Mouse (Mus musculus): ENCODE data around the gene Cldnd1. TPM values are rescaled to one million over a fixed set of nuclear protein-coding genes. Genes with fewer than 3 reads are reported as not detected.

Cldnd1 gene
- polyA plus RNA-seq, 1 experiment from 2014 or later: 151 TPM

- no peak within 1 kb of the TSS for H3K27ac ChIP-seq (replicated peaks; ENCODE audit: low read depth, low read length)
- H3K9ac ChIP-seq (replicated peaks; ENCODE audit: low read length): no peak within 1 kb of the TSS
- DNase-seq (no peak), ATAC-seq (ENCODE audit: low FRiP score, low TSS enrichment) (no peak)
- no peak within 1 kb of the TSS for H3K4me2 ChIP-seq (ENCODE audit: low read length)
- H3K4me1 ChIP-seq (ENCODE audit: control insufficient read depth, insufficient read depth, low read length): no peaks in the 10 kb centered on the region
- H3K27me3 ChIP-seq (ENCODE audit: control insufficient read depth, insufficient read depth, low read length): no peaks in the 10 kb centered on the region
- H3K36me3 ChIP-seq (ENCODE audit: control insufficient read depth, insufficient read depth, low read length): no peaks in the 10 kb centered on the region
- H3K9me3 ChIP-seq (ENCODE audit: control insufficient read depth, low read length): no peaks in the 10 kb centered on the region
- 94% methylated on average over 7 of the region's 7 CpGs for WGBS
- H3K4me3 ChIP-seq (replicated peaks; ENCODE audit: low read depth, low read length): no peak within 1 kb of the TSS
Observed at GRCm38 (mm10) chr16:58718666-58719120, 9.0 kb upstream of the Cldnd1 start, which contains the start of gene Gpr15. Gene Gpr15 (minus strand): TSS chr16:58719070.

- ATAC-seq (ENCODE audit: low FRiP score, low TSS enrichment): no peak
- Histone ChIP-seq H3K4me3 (replicated peaks; ENCODE audit: low read depth, low read length) (no peak overlapping the region), H3K4me1 (ENCODE audit: control insufficient read depth, insufficient read depth, low read length) (no peaks in the 10 kb centered on the region), H3K9me3 (ENCODE audit: control insufficient read depth, low read length) (no peaks in the 10 kb centered on the region), H3K27me3 (ENCODE audit: control insufficient read depth, insufficient read depth, low read length) (no peaks in the 10 kb centered on the region), H3K9ac (replicated peaks; ENCODE audit: low read length) (no peak overlapping the region), H3K4me2 (ENCODE audit: low read length) (no peak overlapping the region), H3K27ac (replicated peaks; ENCODE audit: low read depth, low read length) (no peak overlapping the region), H3K36me3 (ENCODE audit: control insufficient read depth, insufficient read depth, low read length) (no peaks in the 10 kb centered on the region)
- no peak for DNase-seq
- 92% methylated on average over 2 of the region's 2 CpGs for WGBS
Observed at GRCm38 (mm10) chr16:58722292-58722691, 5.4 kb upstream of the Cldnd1 start.

GRCm38 (mm10) chr16:58726680-58727476, 832 bp upstream of the Cldnd1 start:
- no peak for DNase-seq

DNA sequence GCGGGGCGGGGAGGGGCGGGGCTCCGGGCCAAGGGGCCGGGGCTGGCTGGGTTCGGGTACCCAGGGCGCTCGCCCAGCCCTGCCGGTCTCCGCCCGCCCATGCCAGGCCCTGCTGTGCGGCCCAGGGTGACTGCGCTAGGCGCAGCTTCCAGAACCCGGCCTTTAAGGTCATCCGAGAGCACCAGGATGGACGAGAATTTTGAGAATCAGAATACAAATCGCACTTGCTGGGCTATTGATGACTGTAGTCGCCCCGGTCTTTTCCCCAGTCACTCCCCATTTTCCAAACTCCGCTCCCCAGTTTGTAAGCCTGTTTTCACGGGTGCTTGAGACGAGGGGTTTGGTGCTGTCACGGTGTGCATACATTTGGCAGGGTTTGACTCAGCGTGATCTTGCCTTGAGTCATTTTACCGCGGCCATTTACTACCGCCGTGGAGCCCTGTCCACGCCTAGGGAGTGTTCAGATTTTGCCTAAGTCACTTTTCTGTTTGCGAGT, 514 bp downstream of the Cldnd1 start:
- H3K27me3 ChIP-seq (ENCODE audit: control insufficient read depth, insufficient read depth, low read length): no peaks in the 10 kb centered on the region
- peaks cover 6% of the 10 kb centered on the region; the same call in 1 of the 2 replicates for H3K4me1 ChIP-seq (ENCODE audit: control insufficient read depth, insufficient read depth, low read length)
- WGBS: under 1% methylated on average over 30 of the region's 31 CpGs
- ATAC-seq (ENCODE audit: low FRiP score, low TSS enrichment): peak; percentile 92
- peaks cover 31% of the 10 kb centered on the region for H3K36me3 ChIP-seq (ENCODE audit: control insufficient read depth, insufficient read depth, low read length)
- DNase-seq: peak; percentile 59
- peak overlapping the region; percentile 80 for H3K9ac ChIP-seq (replicated peaks; ENCODE audit: low read length)
- H3K4me3 ChIP-seq (replicated peaks; ENCODE audit: low read depth, low read length): peak overlapping the region; percentile 81
- H3K27ac ChIP-seq (replicated peaks; ENCODE audit: low read depth, low read length): peak overlapping the region; percentile 86
- peak overlapping the region; percentile 71 for H3K4me2 ChIP-seq (ENCODE audit: low read length)
- no peaks in the 10 kb centered on the region for H3K9me3 ChIP-seq (ENCODE audit: control insufficient read depth, low read length)

More at GRCm38 (mm10) chr16:58726680-58727476, 832 bp upstream of the Cldnd1 start:
- Histone ChIP-seq H3K27me3 (ENCODE audit: control insufficient read depth, insufficient read depth, low read length) (no peaks in the 10 kb centered on the region), H3K27ac (replicated peaks; ENCODE audit: low read depth, low read length) (no peak overlapping the region), H3K4me1 (ENCODE audit: control insufficient read depth, insufficient read depth, low read length) (peaks cover 6% of the 10 kb centered on the region; the same call in 1 of the 2 replicates), H3K4me2 (ENCODE audit: low read length) (peak overlapping the region; percentile 41; the same call in 1 of the 2 replicates), H3K4me3 (replicated peaks; ENCODE audit: low read depth, low read length) (no peak overlapping the region), H3K9me3 (ENCODE audit: control insufficient read depth, low read length) (no peaks in the 10 kb centered on the region), H3K9ac (replicated peaks; ENCODE audit: low read length) (no peak overlapping the region), H3K36me3 (ENCODE audit: control insufficient read depth, insufficient read depth, low read length) (peaks cover 18% of the 10 kb centered on the region)
- WGBS: 81% methylated on average over 11 of the region's 11 CpGs
- ATAC-seq (ENCODE audit: low FRiP score, low TSS enrichment): no peak

DNA sequence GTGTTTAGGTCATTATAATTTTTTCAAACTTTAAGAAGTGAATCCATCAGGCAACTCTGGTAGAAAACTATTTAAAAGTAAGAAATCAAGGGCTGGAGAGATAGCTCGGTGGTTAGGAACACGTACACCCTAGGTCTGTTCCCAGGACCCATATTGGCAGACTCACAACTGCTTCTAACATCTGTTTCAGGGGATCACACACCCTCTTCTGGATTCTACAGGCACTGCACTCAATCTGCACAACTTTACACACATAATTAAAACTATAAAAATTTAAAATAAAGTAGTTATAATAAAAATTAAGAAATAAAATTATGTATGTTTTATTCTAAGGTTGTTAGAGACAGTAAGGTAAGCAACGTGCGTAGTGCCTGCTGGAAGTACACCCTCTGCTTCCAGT, 10.5 kb downstream of the Cldnd1 start:
- H3K27me3 ChIP-seq (ENCODE audit: control insufficient read depth, insufficient read depth, low read length): no peaks in the 10 kb centered on the region
- 81% methylated on average over 4 of the region's 4 CpGs for WGBS
- no peaks in the 10 kb centered on the region for H3K4me1 ChIP-seq (ENCODE audit: control insufficient read depth, insufficient read depth, low read length)
- no peak overlapping the region for H3K4me3 ChIP-seq (replicated peaks; ENCODE audit: low read depth, low read length)
- no peak overlapping the region for H3K27ac ChIP-seq (replicated peaks; ENCODE audit: low read depth, low read length)
- no peaks in the 10 kb centered on the region for H3K9me3 ChIP-seq (ENCODE audit: control insufficient read depth, low read length)
- no peak for ATAC-seq (ENCODE audit: low FRiP score, low TSS enrichment)
- no peak for DNase-seq
- H3K36me3 ChIP-seq (ENCODE audit: control insufficient read depth, insufficient read depth, low read length): peaks cover 11% of the 10 kb centered on the region
- no peak overlapping the region for H3K9ac ChIP-seq (replicated peaks; ENCODE audit: low read length)
- no peak overlapping the region for H3K4me2 ChIP-seq (ENCODE audit: low read length)

GRCm38 (mm10) chr16:58738800-58739199, 11.1 kb downstream of the Cldnd1 start:
- Histone ChIP-seq H3K27me3 (ENCODE audit: control insufficient read depth, insufficient read depth, low read length) (no peaks in the 10 kb centered on the region), H3K4me2 (ENCODE audit: low read length) (no peak overlapping the region), H3K36me3 (ENCODE audit: control insufficient read depth, insufficient read depth, low read length) (peaks cover 6% of the 10 kb centered on the region), H3K9me3 (ENCODE audit: control insufficient read depth, low read length) (no peaks in the 10 kb centered on the region), H3K4me3 (replicated peaks; ENCODE audit: low read depth, low read length) (no peak overlapping the region), H3K27ac (replicated peaks; ENCODE audit: low read depth, low read length) (no peak overlapping the region), H3K4me1 (ENCODE audit: control insufficient read depth, insufficient read depth, low read length) (no peaks in the 10 kb centered on the region), H3K9ac (replicated peaks; ENCODE audit: low read length) (no peak overlapping the region)
- DNase-seq: no peak
- no peak for ATAC-seq (ENCODE audit: low FRiP score, low TSS enrichment)
- WGBS: 94% methylated on average over 1 of the region's 1 CpGs

GRCm38 (mm10) chr16:58740751-58741150, 13.0 kb downstream of the Cldnd1 start:
- no peaks in the 10 kb centered on the region for H3K27me3 ChIP-seq (ENCODE audit: control insufficient read depth, insufficient read depth, low read length)
- H3K9ac ChIP-seq (replicated peaks; ENCODE audit: low read length): no peak overlapping the region
- H3K27ac ChIP-seq (replicated peaks; ENCODE audit: low read depth, low read length): no peak overlapping the region
- ATAC-seq (ENCODE audit: low FRiP score, low TSS enrichment): no peak
- no peak overlapping the region for H3K4me3 ChIP-seq (replicated peaks; ENCODE audit: low read depth, low read length)
- WGBS: 90% methylated on average over 5 of the region's 5 CpGs
- no peak overlapping the region for H3K4me2 ChIP-seq (ENCODE audit: low read length)
- H3K4me1 ChIP-seq (ENCODE audit: control insufficient read depth, insufficient read depth, low read length): no peaks in the 10 kb centered on the region
- H3K9me3 ChIP-seq (ENCODE audit: control insufficient read depth, low read length): no peaks in the 10 kb centered on the region
- DNase-seq: no peak
- no peaks in the 10 kb centered on the region for H3K36me3 ChIP-seq (ENCODE audit: control insufficient read depth, insufficient read depth, low read length)

DNA sequence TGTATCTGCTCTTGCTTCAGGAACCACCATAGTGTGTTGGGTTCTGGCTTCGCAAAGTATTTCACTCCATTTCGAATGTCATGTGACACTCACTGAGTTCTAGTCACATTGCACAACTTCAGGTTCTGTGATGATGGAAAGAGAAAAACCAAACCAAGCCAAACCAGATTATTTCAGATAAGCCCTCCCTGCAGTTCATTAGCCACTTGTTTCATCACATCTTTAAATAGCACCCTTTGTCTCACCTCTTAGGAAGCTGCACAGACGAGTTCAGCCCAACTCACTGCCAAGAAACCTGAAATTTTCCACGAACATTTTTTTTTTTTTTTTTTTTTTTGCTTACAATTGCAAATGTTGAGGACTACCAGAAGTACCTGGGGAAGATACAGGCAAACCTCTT, 19.0 kb downstream of the Cldnd1 start:
- Histone ChIP-seq H3K36me3 (ENCODE audit: control insufficient read depth, insufficient read depth, low read length) (no peaks in the 10 kb centered on the region), H3K4me2 (ENCODE audit: low read length) (no peak overlapping the region), H3K4me1 (ENCODE audit: control insufficient read depth, insufficient read depth, low read length) (no peaks in the 10 kb centered on the region), H3K4me3 (replicated peaks; ENCODE audit: low read depth, low read length) (no peak overlapping the region), H3K27me3 (ENCODE audit: control insufficient read depth, insufficient read depth, low read length) (no peaks in the 10 kb centered on the region), H3K27ac (replicated peaks; ENCODE audit: low read depth, low read length) (no peak overlapping the region), H3K9ac (replicated peaks; ENCODE audit: low read length) (no peak overlapping the region), H3K9me3 (ENCODE audit: control insufficient read depth, low read length) (no peaks in the 10 kb centered on the region)
- 74% methylated on average over 4 of the region's 4 CpGs for WGBS
- ATAC-seq (ENCODE audit: low FRiP score, low TSS enrichment): no peak
- DNase-seq: no peak

DNA sequence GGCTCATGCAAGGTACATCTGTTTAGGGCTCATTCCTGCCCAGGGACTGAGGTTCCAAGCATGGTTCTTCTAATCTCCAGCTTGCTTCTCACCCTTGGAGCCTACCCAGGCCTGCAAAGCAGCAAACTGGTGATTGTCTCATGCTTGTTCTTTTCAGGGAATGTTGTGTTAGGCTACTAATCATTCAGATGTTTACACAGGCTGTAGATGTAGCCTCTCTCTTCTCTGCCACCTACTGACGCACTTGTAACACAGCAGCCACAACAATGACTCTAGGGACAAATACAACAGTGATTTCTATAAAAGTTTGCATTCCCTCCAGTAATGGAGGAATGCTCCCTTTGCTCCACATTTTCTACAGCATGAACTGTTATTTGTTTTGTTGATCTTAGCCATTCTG, 23.6 kb downstream of the Cldnd1 start:
- H3K4me2 ChIP-seq (ENCODE audit: low read length): no peak overlapping the region
- no peak overlapping the region for H3K9ac ChIP-seq (replicated peaks; ENCODE audit: low read length)
- ATAC-seq (ENCODE audit: low FRiP score, low TSS enrichment): no peak; the same call in 1 of the 2 replicates
- H3K27ac ChIP-seq (replicated peaks; ENCODE audit: low read depth, low read length): no peak overlapping the region
- no peaks in the 10 kb centered on the region for H3K4me1 ChIP-seq (ENCODE audit: control insufficient read depth, insufficient read depth, low read length)
- H3K4me3 ChIP-seq (replicated peaks; ENCODE audit: low read depth, low read length): no peak overlapping the region
- no peaks in the 10 kb centered on the region for H3K36me3 ChIP-seq (ENCODE audit: control insufficient read depth, insufficient read depth, low read length)
- DNase-seq: peak; percentile 8
- H3K27me3 ChIP-seq (ENCODE audit: control insufficient read depth, insufficient read depth, low read length): no peaks in the 10 kb centered on the region
- WGBS: 31% methylated on average over 1 of the region's 1 CpGs
- no peaks in the 10 kb centered on the region for H3K9me3 ChIP-seq (ENCODE audit: control insufficient read depth, low read length)
